Mouse (Mus musculus): ENCODE measurements at regions not wholly inside any gene's neighbourhood (a gene's known extent, or its start where the extent isn't known, plus 50 kb on each side); places are given as distances from the start of the nearest gene placed in this dataset.

DNA sequence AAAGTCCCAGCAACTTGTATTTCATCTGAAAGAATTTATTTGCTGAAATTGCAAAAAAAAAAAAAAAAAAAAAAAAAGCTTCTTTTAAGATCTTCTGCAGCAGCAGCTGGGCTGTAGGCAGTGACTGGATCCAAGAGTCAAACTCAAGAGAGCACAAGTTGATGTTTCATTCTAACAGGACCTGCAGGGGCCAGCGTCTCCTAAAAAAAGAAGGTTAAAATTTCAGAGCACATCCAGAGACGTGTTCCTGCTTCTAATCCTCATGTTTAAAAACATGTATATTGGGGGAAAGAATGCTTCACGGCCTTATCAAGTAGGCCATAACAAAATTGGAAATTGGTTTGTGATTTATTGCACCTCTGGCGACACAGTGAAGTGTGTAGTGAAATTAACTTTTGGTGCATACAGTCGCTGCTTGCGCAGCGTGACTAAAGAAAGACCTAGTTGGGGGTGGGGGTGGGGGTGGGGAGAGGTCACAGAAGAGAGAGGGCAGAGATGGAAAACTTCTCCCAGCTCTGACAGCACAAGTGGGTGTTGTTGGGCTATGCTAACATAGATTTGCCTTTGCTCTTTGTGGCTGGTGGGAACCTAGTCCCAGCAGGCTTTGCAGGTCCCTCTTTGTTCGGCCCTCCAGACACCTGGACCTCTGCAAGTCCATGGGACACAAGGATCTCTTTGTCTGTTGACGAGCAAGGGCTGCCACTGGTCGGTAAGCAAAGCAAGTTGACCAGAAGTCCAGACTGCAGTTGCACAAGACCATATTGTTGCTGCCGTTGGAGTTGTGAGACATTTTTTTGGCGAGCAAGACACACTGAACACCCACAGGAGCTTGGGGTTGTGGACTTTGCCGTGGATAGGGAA lies 155.7 kb upstream of the Slc30a5 start:
- DNase-seq, result no peak

DNA sequence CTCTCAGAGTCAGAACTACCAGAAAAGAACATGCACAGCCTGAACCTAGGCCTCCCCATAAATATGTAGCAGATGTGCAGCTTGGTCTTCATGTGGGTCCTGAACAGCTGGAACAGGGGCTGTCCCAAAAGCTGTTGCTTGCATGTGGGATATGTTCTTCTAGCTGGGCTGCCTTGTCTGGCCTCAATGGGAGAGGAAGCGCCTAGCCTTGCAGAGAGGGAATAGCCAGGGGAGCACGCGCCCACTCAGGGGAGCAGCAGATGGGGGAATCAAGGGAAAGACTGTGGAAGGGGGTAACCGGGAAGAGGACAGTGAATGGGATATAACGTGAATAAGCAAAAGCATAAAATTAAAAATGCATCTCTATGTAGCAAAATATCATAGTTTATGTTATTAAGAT lies 154.9 kb upstream of the Slc30a5 start:
- DNase-seq, result no peak

DNA sequence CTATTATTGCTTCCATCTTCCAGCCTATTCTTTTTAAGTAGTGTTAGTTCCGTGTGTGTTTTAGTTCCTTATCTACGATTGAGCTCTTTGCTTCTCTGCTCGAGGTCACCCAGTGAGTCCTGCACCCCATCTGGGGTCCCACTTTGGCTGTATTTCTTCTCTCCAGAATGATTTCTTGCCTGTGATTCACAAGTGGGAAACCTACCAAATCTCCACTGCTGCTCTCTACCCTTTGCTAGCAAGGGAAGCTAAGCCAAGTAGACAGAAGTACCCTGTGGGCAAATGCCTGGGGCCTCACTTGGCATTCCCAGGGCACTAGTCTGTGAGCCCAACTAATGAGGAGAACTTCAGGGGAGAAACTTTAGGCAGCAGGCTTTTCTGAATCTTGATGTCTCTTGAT lies 142.5 kb upstream of the Slc30a5 start:
- DNase-seq, result no peak

DNA sequence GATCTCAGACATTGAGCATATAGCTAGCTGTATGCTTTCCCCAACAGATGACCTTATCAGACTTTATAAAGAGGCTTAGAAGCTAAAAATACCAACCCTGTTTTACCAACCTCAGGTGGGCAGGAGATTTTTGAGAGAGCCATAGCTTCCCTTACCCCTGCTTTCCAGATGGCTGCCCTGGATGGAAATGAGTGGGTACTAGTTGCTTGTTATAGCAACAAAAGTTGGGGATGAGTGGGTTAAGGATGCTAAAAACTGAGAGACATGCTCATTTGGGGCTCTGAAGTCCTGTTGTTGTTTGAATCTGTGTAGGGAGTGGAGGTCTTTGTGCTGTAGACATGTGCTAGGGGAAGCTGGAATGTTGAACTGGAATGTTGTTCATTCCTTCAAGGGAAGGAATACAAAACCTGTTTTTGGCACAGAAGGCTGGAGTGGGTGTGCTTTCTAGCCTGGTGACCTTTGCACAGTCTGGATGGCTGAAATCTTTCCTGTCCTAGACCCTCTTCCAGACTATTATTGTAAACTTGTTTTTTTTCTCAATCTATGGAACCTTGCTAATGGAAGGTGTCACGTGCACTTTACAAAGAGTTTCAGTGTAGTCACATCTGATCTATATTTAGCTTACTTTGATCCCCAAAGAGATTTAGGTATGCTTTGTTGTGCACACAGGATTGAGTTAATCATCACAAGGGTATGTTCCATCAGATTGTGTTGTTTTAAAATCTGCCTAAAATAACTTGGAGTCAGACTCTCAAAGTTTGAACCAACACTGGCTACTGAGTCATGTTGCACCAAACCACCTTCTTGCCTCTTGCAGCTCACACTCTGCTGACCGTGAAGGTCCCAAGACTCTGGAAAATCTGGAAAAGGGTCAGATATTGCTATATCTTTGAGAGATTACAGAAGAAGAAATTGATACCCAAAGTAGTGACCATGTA lies 138.1 kb upstream of the Slc30a5 start:
- peak; percentile 16 to 40 for DNase-seq

DNA sequence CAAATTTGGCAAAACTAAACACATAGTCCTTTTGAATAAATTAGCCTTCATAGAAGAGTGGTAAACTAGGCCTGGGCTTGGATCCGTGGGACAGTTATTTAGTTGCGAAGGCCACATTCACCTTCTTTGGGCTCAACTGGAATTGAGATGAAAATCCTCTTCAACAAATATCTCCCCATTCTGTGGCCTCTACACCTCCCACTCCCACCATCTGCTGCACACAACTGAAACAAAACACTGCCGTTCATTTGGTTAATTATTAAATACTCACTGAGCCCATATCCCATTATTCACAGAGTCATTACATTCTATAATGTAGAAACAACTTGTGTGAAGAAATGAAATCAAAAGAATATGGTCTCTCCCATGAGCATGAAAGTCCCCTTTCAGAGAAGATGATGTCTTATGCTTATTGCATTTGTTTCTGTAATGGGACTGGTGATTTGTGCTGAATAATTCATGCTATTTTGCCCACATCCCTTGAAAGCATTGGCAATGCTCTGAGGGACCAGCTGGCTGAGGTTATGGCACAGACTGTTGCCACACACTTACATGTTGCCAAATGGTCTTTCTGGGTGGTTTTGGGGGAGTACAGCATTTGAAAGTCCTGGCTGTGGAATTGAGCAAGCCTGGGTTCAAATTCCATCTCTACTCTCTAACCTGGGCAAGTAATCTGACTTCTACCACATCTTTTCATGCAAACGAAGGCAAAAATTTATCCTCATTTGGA lies 129.7 kb upstream of the Slc30a5 start:
- DNase-seq, result no peak

DNA sequence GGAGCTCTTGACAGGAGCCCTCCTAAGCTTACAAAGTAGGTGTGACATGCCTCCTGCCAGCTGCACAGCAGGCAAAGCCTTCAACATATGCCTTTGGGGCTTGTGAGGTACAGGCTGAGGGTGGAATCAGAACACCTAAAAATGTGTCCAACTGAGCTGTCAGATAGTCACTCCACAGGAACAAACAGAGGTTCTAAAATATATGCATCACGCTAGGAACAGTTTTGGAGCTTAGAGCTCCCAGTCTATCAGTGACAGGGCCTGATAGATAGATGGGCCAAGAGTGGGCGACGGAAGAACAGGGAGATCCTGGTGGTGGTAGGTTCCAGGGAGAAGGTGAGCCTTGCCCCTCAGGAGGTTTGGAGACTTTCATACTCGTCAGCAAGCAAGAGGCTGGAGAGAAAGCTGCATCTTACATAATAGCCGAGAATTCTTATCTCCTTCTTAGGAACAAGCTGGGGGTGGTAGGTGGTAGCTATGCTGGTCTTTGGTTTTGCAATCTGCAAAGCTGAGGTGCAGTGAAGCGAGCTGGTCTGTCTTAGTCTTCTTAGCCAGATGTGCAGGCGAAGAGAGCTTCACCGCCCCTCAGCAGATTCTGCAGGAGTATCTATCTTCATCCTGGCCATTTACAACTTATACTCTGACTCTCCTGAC lies 121.5 kb upstream of the Slc30a5 start:
- no peak for DNase-seq

DNA sequence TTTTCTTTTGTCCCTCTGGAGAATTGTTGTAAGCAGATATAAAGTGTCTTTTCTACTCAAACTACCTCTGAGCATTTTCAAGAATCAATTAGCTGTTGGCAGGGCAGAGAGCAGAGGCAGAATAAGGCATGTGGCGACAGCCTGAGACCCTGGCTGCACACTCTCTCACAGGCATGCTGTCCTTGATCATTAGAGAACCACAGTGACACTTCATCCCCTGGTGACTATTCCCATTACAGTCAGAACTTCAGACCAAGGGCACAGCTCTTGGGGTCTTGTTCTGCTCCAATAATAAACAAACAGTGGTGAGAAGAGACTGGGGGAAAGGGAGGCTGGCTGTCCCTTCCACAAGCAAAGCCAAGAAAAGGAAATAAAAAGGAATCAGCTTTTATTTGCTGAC lies 120.9 kb upstream of the Slc30a5 start:
- no peak for DNase-seq

DNA sequence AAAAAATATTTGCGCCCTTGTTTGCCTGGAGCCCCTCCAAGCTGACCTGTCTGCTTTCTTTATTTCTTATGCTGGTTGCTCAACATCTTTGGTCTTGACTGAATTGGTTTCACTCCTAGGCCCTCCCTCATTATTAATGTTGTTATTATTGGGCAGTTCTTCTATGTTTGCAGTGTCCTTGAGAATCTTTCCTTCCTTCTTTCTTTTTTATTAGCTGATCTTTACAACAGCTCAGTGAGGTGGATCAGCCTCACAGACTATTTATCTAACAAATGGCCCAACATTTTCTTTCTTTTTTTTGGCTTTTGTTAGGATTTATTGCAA lies 117.9 kb upstream of the Slc30a5 start:
- peak in 1 of 2 experiments; percentile 25 for DNase-seq

DNA sequence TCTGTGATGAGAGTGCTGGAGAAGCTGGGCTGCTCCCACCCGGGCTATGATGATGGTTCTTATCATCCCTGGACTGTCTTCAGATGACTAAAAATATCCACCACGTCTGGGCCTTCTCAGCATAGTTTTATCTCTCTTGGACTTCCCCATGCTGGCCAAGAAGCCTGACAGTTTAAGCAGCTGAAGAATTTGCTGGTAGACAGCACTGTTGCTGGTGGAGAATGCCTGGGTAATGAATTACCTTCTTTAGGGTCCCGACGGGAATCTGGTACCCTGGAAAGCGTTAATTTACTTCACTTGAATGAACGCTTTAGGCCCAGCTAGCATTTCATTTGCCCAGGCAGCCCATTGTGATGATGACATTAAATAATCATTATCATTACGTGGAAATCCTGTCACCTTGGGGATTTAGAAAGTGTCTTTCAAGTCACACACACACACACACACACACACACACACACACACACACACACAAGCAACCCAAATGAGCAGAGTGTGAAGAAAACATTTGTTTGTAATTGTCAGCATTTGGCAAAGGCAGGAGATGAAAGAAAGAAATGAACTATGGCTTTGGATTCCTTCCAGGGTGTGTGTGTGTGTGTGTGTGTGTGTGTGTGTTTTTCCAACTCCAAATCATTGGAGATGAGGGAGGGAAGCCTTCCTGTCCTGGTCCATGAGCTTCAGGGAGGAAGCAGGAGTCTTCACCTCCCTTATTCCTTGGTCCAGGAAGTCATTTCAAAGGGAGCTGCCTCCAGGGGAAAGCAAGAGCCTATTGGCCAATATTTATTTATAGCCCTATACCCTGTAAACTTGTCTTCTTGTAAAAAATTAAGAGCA lies 117.3 kb upstream of the Slc30a5 start:
- no peak for DNase-seq

DNA sequence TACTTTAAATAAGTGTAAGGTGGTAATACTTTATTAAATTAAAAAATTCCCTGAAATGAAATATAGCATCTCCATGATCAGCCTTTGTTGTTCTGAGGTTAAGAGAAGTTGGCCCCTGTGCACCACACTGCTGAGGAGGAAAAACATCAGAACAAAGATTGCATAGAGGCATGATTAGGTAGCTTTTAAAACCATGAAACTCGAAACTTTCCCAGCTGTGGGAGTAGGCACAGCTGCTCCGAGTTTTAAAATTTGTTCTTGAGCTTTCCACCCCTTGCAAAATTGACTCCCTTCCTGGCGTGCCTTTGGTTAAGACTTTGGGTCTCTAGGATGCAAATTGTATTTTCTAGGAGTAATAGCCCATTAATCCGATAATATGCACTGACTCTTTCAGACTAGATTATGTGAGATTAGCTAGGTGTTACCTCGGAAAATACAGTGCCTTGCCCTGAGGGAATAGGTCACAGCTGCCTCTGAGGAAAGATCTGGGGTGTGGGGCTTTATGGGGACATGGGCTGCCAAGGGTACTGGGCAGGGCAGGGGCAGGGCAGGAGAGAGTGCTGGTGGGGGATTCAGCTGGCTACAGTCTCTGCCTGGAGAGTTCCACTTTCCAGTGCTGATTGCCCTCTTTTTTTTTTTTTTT lies 110.1 kb upstream of the Slc30a5 start:
- DNase-seq, result no peak

DNA sequence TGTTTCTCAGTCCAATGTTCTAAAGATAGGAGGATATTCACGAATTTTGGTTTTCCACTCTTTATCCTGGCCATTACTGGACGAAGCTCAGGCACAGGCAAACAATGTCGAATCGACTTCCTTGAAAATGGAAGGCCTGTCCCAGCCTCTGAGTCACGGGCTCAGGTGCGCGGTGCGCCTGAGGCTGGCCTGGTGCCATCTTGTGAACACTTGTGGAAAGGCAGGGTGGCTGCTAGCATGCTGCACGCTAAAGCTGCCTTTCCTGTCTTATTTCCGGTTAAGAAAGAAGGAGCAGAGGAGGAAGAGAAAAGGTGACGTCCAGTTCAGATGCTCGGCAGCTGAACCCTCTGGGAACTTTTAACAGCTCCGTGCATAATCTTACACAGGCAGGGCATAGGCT lies 107.6 kb upstream of the Slc30a5 start:
- peak in 1 of 2 experiments; percentile 44 for DNase-seq

DNA sequence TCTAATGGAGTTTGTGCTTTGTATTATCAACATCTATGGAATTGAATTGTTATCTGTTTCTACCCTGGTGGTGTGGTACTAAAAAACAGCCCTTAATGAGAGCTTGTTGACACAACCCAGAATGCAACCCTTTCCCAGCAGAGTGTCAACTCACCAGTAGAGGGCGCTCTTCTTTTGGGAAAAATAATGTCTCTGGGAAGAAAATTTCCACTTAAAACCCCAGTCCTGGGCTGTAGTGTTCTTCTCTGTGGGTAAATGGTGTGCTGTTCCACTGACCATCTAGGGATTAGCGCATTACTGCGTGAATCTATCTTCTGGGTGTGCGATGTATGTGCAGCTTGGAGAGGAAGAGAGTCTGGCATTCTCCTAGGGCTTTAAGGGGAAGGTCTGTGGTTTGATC lies 106.5 kb upstream of the Slc30a5 start:
- peak in 1 of 2 experiments; percentile 54 for DNase-seq

DNA sequence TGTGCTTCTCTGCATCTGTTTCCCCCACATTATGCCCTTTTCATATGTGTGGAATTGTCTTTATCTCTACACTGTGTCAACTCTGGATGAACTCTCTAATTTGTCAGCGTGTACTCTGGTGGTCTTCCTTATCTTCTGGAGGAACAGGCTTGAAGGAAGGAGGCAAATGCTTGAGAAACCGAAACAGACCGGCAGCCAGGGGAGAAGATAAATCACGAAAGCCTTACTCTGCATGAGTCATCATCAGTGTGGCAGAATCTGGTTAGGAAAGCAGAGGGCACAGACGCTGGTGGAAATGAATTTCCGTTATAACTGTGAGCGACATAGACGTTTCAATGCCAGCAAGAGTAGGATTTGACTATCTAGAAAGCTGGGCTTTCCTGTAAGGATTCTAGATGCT lies 100.0 kb upstream of the Slc30a5 start:
- DNase-seq, result no peak

DNA sequence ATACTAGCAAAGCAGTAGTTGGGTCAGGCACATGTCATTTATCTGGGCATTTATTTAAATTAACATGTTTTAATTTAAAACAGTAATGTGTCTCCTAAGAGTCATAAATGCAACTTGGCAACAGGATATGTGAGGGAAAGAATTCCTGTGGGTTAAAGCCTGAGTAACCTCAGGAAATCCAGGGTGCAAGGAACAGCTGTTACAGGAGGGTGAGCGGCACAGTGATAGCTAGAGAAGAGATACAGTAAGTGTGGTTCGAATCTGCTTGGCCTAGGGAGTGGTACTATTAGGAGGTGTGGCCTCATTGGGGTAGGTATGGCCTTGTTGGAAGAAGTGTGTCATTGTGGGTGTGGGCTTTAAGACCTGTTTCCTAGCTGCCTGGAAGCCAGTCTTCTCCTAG lies 66.3 kb upstream of the Slc30a5 start:
- DNase-seq, result no peak

DNA sequence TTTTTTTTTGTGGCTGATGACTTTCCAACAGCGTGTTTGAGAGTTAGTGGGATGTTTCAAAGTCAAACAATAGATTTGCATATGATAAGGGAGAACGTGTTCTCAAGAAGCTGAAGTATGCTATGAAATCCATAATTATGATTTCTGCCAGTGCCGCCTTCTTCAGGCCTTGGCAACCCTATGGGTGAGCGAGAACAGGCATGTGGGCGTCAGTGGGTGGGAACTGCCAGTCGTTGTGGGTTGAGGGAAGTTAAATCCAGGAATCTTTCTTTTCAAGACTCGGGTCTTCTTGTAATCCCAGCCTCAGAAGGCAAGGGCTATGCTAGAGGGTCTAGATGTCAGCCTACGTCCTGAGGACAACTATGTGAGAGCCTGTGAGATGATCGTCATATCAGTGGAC lies 60.6 kb upstream of the Slc30a5 start:
- DNase-seq, result no peak

DNA sequence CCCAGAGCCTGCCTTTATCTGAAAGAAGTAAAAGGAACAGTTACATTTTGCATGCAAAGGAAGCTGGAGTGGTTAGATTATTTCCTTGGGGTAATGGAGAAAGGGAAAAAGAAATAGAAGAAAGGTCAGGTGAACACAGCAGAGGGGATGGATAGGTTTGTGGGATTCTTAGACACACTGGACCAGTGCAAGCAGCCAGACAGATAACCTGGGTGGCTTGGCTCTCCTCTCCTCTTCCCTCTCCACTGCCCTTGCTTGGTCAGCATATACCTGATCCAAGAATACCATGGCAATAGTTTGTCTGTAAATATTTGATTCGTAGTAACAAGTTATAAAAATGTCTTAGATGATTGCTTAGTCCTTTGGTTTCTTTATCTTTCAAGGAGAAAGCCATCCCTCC lies 59.9 kb upstream of the Slc30a5 start:
- DNase-seq, result no peak

DNA sequence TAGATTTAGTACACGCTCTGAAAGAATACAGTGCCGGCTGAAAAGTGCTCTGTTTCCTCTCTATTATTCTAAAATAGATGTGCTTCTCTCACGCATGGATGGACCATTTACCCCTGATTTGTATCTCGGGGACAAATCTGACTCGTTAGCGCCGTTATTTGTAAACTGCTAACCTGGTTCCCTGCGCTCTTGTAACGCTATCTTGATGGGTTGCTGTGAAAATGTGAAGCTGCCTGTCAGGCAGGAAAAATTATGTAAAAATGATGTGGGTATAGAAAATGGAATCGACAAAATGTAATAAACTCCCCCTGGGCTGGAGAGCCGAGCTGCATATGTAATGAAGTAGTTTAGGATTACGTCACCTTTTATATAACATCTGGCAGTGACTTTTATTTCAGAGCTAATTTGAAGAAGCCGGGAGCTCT lies 59.4 kb upstream of the Slc30a5 start:
- DNase-seq, result no peak

DNA sequence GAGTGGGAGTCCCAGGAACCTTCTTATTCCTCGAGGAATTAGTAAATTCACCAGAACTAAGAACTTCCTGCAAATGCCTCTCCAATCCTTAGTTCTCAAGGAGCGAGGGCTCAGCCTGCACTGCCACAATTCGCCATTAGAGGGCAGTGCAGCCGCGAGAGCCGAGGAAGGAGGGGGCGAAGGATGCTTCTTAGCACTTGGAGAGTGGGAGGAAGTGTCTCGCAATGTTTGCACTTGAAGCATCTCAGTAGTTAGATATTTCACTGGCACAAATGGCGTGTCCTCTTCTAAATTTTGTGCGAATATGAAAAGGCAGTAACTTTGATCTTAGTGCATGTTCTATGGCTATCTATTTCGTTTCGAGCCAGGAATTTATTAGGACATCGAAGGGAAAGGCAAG lies 59.0 kb upstream of the Slc30a5 start:
- DNase-seq, result peak; percentile 55 to 67

DNA sequence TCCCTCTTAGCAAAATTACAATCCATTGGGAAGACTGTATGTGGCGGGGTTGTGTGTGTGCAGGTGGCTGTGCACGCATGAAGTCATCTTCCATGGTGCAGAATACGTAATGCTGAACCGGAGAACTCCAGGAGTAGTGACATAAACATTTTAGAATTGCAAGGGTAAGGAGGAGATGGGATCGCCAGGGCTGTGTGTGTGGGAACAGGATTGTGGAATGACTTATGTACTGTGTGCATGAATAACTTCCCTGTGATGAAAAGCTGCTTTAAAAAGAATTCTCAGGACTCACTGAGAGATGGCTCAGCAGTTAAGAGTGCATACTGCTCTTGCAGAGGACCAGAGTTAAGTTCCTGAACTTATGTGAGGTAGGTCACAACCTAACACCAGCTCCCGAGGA lies 57.2 kb upstream of the Slc30a5 start:
- no peak for DNase-seq

DNA sequence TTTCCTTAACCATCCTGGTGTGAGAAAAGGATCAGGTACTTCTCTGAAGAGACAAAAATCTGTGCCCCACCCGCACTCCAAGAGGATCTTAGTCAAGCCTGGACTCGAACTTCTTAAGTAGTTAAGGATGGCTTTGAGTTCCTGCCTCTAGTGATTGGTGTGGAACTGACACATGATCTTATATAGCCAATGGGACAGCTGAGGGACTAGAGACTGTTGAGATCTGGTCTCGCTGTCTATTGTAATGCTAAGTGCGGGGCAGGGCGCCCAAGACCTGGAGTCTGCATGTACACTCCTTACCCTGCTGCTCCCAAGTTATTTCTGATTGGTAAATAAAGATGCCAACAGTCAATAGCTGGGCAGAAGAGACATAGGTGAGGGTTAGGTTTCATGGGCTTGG lies 55.3 kb upstream of the Slc30a5 start:
- no peak for DNase-seq

DNA sequence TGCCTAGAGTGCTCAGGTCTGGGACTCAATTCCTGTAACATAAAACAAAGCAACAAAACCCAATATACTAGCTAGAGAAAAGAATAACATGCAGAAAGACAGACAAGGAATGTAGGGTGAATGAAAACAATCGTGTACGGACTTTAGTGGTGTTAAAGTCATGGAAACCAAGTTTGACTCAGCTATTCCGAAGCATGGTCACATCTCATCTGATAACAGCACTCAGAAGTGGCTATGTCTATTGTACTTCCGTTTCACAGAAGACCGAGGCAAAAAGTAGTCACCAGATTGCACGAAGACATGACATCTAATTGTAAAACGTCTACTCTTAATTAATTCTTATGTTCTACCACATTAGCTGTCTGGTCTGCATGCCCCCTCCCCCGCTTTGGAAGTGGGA lies 50.5 kb upstream of the Slc30a5 start:
- no peak for DNase-seq
